Mouse (Mus musculus) 416B (cell line): ENCODE results near the gene Dyrk3.
A peak's percentile ranks its signal among the peaks of the same experiment; 100 is the strongest.

Experiments used
- DNase-seq: peaks from one replicate; pipeline ENCODE4 v3.0.0; 2011; ENCODE audit warnings: low read depth

Dyrk3 gene

DNA sequence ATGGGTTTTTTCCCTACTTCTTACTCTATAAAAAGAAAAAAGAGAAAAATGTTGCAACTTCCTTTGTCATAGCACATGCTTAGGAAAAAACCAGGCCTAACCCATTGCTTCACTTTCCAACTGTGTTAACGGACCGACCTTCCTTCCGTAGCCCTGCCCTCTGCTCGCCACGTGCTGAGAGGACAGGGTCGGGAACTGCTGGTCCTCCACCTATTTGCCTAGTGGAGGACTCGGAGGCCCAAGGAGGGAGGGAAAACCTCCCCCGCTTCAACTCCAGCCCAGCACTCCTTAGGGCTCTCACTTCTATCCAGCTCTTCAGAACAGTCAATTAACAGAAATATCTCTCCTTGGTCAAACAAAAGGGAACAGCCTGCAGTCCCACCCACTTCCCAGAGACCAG, 53.9 kb downstream of the Dyrk3 start:
- DNase-seq, result peak; percentile 93

DNA sequence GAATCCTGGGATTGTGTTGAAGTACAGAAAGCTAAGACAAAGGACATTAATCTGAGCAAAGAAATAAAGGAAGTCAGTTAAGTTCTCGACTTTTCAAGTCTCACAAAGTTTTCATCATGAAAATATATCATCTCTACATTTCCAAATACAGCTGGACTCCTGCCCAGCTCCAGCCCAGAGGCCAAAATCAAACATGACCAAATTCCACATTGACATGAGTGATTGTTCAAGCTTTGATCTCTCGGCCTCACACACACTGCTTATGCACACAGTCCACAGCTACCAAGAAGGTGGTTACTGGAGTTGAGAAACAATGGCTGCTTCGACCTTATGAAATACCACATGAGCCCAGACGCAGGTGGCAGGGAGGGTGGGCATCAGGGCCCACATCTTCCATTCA, 54.5 kb downstream of the Dyrk3 start:
- DNase-seq, result no peak

DNA sequence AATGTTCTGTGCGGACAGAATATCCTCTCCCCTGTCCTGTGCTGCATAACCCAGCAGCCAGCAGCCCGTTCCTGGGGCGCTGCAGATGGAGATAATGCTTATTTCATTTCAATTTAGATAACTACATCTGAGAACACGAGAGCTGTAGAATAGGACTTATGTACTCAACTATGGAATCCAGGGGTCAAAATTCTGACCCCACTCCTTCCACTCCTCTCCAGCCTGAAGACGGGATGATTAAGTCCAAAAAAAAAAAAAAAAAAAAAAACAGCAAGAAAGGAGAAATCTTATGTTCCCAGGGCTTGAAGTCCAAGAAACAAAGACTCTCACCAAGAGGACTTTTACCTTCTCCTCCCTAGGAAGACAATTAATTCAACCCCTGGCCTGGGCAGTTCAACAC, 55.0 kb downstream of the Dyrk3 start:
- DNase-seq, result no peak

DNA sequence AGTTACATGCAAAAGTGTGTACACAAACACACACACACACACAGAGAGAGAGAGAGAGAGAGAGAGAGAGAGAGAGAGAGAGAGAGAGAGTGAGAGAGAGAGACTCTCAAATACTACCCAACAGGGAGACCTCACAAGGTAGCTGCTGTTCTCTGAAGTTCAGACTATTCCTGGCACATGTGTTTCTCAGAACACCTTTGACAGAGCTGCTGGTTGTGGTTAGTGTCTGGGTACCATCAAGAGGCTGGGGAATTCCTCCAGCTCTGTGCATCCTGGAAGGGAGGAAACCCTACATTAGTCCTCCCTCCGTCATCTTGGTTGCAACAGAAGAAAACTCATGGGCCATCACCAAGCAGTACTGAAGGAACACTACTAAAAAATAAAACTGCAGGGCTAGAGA, 57.5 kb downstream of the Dyrk3 start:
- no peak for DNase-seq

DNA sequence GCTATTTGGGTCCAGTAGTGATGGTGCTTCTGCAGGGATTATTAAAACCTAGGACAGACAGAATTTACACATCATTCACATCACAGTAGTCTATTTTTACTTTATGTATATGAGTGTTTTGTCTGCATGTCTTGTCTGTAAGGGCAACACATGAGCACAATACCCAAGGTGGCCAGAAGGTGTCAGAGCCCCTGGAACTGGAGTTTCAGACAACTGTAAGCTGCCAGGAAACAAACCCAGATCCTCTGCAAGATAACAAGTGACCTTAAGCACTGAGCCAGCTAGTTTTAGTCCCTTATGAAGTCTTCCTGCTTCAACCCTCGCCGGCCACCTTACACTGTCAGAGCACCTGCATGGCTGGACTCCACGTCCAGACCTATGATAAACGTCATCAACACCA, 58.4 kb downstream of the Dyrk3 start:
- peak; percentile 92 for DNase-seq

DNA sequence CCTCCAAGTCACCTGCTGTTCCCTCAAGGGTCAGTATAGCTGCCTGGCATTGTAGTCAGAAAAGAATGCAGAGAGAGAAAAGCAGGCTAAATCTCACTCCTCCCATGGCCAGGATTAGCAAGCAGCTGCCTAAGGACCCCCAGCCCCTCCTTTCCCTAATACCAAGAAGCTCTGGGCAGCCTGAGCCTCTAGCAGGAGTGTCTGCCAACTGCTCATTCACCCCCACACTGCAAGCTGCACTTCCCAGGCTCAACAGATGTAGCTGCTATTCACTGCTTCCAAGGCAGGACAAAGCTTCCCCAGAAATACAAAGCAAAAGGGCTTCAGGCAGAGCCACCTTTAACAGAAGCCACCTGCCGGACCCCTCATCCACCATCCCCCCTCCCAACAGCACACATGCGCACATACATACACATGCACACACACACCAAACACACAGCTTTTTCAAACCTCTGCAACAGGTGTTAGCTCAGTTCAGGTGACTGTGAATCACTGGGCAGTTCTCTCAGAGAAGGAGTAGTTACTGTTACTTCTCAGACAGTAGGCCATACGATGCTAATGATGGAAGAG, 59.3 kb downstream of the Dyrk3 start:
- no peak for DNase-seq
